Mouse (Mus musculus) intestine, embryonic 16.5 days (tissue): ENCODE data around the gene Camta2. TPM values are rescaled to one million over a fixed set of nuclear protein-coding genes. Genes with fewer than 3 reads are reported as not detected.

Experiments used
- ATAC-seq: fragments of 200-750 bp; cut with Nextera tagmentation; 2 replicates; pipeline ENCODE4 v1.8.0; 2017; ENCODE audit warnings: moderate TSS enrichment, moderate library complexity
- H3K27ac ChIP-seq: fragments of 300-500 bp; sonication (generic); 2 replicates; pipeline ENCODE4 v1.5.1; 2014; ENCODE audit warnings: mild to moderate bottlenecking, low read length
- H3K27me3 ChIP-seq: fragments of 300-500 bp; sonication (generic); replicated peaks from 2 replicates; pipeline ENCODE4 v1.6.1; 2014; ENCODE audit warnings: low read length, control low read depth, mixed read lengths; ENCODE audit not compliant: control insufficient read depth, insufficient read depth
- H3K36me3 ChIP-seq: fragments of 300-500 bp; sonication (generic); 2 replicates; pipeline ENCODE4 v1.6.1; 2014; ENCODE audit warnings: low read length, control low read depth; ENCODE audit not compliant: control insufficient read depth, insufficient read depth
- H3K4me1 ChIP-seq: fragments of 300-500 bp; sonication (generic); 2 replicates; pipeline ENCODE4 v1.6.1; 2014; ENCODE audit warnings: low read length, control low read depth, mixed read lengths; ENCODE audit not compliant: control insufficient read depth, insufficient read depth
- H3K4me2 ChIP-seq: fragments of 300-500 bp; sonication (generic); 2 replicates; pipeline ENCODE4 v1.6.1; 2014; ENCODE audit warnings: low read depth, low read length, control low read depth
- H3K4me3 ChIP-seq: fragments of 300-500 bp; sonication (generic); 2 replicates; pipeline ENCODE4 v1.5.1; 2014; ENCODE audit warnings: mild to moderate bottlenecking, low read length
- H3K9ac ChIP-seq: fragments of 300-500 bp; sonication (generic); 2 replicates; pipeline ENCODE4 v1.6.1; 2014; ENCODE audit warnings: low read depth, low read length
- H3K9me3 ChIP-seq: fragments of 300-500 bp; sonication (generic); 2 replicates; pipeline ENCODE4 v1.6.1; 2016; ENCODE audit warnings: low read length, control low read depth; ENCODE audit not compliant: control insufficient read depth
- WGBS: fragments of 180-500 bp; shearing (Covaris S2); extraction: QIAGEN DNeasy Blood & Tissue Kit; methylation state at CpG from one replicate; pipeline ENCODE4 v1.1.7; 2014; 5-methylcytosine and 5-hydroxymethylcytosine counted together
- polyA plus RNA-seq: library from polyadenylated mRNA; unstranded; fragments of >200 nt; fragmentation: Nextera tagmentation; extraction: Ambion mirVana; gene quantifications from 2 replicates; pipeline ENCODE4 v1.2.1, GENCODE M21; 2015

Gene Camta2
- polyA plus RNA-seq, 1 experiment from 2014 or later: 14.2 TPM

- peak; percentile 21 for ATAC-seq
- Histone ChIP-seq H3K9ac (peak overlapping the region; percentile 86), H3K4me1 (peaks cover 13% of the 10 kb centered on the region), H3K27ac (peak overlapping the region; percentile 98), H3K4me3 (peak overlapping the region; percentile 71), H3K27me3 (no peaks in the 10 kb centered on the region), H3K9me3 (no peaks in the 10 kb centered on the region), H3K36me3 (peaks cover 10% of the 10 kb centered on the region), H3K4me2 (peak overlapping the region; percentile 87)
- WGBS: under 1% methylated on average over 31 of the region's 31 CpGs
These were observed 18.1 kb downstream of the Camta2 start for GRCm38 (mm10) chr11:70669582-70670345.

GRCm38 (mm10) chr11:70668771-70669505 is 19.0 kb downstream of the Camta2 start, which contains the start of gene Spag7:
Gene Spag7 (minus strand): TSS chr11:70669416.
- WGBS: under 1% methylated on average over 44 of the region's 44 CpGs
- Histone ChIP-seq H3K4me2 (peak within 1 kb of the TSS; percentile 87), H3K27me3 (no peaks in the 10 kb centered on the region)

GRCm38 (mm10) chr11:70668335-70668770 is 19.6 kb downstream of the Camta2 start:
- peak overlapping the region; percentile 67 for H3K9ac ChIP-seq
- no peaks in the 10 kb centered on the region for H3K27me3 ChIP-seq
- peak overlapping the region; percentile 77 for H3K4me2 ChIP-seq
- under 1% methylated on average over 15 of the region's 15 CpGs for WGBS
- peaks cover 10% of the 10 kb centered on the region for H3K36me3 ChIP-seq
- no peaks in the 10 kb centered on the region for H3K9me3 ChIP-seq
- peaks cover 13% of the 10 kb centered on the region for H3K4me1 ChIP-seq
- peak; percentile 68 for ATAC-seq
- peak overlapping the region; percentile 84 for H3K27ac ChIP-seq
- H3K4me3 ChIP-seq: peak overlapping the region; percentile 71

More at GRCm38 (mm10) chr11:70668771-70669505, 19.0 kb downstream of the Camta2 start, which contains the start of gene Spag7:
- Histone ChIP-seq H3K36me3 (peaks cover 12% of the 10 kb centered on the region), H3K9ac (peak within 1 kb of the TSS; percentile 86), H3K4me3 (peak within 1 kb of the TSS; percentile 71), H3K9me3 (no peaks in the 10 kb centered on the region), H3K4me1 (peaks cover 13% of the 10 kb centered on the region), H3K27ac (peak within 1 kb of the TSS; percentile 98)
- peak; percentile 97 for ATAC-seq

- H3K4me2 ChIP-seq: peak overlapping the region; percentile 77
- peaks cover 12% of the 10 kb centered on the region for H3K36me3 ChIP-seq
- no peak for ATAC-seq
- H3K4me3 ChIP-seq: peak overlapping the region; percentile 71
- peak overlapping the region; percentile 67 for H3K9ac ChIP-seq
- H3K9me3 ChIP-seq: no peaks in the 10 kb centered on the region
- H3K27ac ChIP-seq: peak overlapping the region; percentile 84
- H3K4me1 ChIP-seq: peaks cover 13% of the 10 kb centered on the region
- H3K27me3 ChIP-seq: no peaks in the 10 kb centered on the region
- 62% methylated on average over 14 of the region's 14 CpGs for WGBS
These were observed 20.4 kb downstream of the Camta2 start for GRCm38 (mm10) chr11:70667271-70668150.

- Histone ChIP-seq H3K36me3 (peaks cover 12% of the 10 kb centered on the region), H3K4me2 (no peak overlapping the region), H3K4me1 (peaks cover 13% of the 10 kb centered on the region), H3K4me3 (no peak overlapping the region), H3K27me3 (no peaks in the 10 kb centered on the region), H3K9ac (no peak overlapping the region), H3K27ac (no peak overlapping the region), H3K9me3 (no peaks in the 10 kb centered on the region)
- ATAC-seq: no peak
- 94% methylated on average over 8 of the region's 8 CpGs for WGBS
These were observed 21.2 kb downstream of the Camta2 start for GRCm38 (mm10) chr11:70666687-70667086.

GRCm38 (mm10) chr11:70664741-70665140 is 23.2 kb downstream of the Camta2 start:
- H3K4me1 ChIP-seq: peaks cover 2% of the 10 kb centered on the region; the same call in 1 of the 2 replicates
- H3K36me3 ChIP-seq: peaks cover 12% of the 10 kb centered on the region
- no peaks in the 10 kb centered on the region for H3K9me3 ChIP-seq
- no peak for ATAC-seq
- no peaks in the 10 kb centered on the region for H3K27me3 ChIP-seq
- H3K4me2 ChIP-seq: no peak overlapping the region
- 92% methylated on average over 9 of the region's 9 CpGs for WGBS
- H3K4me3 ChIP-seq: no peak overlapping the region
- H3K27ac ChIP-seq: no peak overlapping the region
- no peak overlapping the region for H3K9ac ChIP-seq

GRCm38 (mm10) chr11:70663957-70664356 is 23.9 kb downstream of the Camta2 start:
- no peak overlapping the region for H3K4me2 ChIP-seq
- peaks cover 12% of the 10 kb centered on the region for H3K36me3 ChIP-seq
- H3K9ac ChIP-seq: no peak overlapping the region
- H3K4me3 ChIP-seq: no peak overlapping the region
- no peaks in the 10 kb centered on the region for H3K9me3 ChIP-seq
- H3K27ac ChIP-seq: no peak overlapping the region
- ATAC-seq: no peak
- peaks cover 5% of the 10 kb centered on the region for H3K4me1 ChIP-seq
- no peaks in the 10 kb centered on the region for H3K27me3 ChIP-seq
- WGBS: 89% methylated on average over 6 of the region's 6 CpGs

GRCm38 (mm10) chr11:70663101-70663500 is 24.8 kb downstream of the Camta2 start:
- H3K27ac ChIP-seq: no peak overlapping the region
- H3K9me3 ChIP-seq: no peaks in the 10 kb centered on the region
- H3K4me1 ChIP-seq: peaks cover 10% of the 10 kb centered on the region
- WGBS: 93% methylated on average over 8 of the region's 8 CpGs
- H3K36me3 ChIP-seq: peaks cover 12% of the 10 kb centered on the region
- no peak for ATAC-seq
- no peak overlapping the region for H3K4me2 ChIP-seq
- H3K9ac ChIP-seq: no peak overlapping the region
- no peak overlapping the region for H3K4me3 ChIP-seq
- no peaks in the 10 kb centered on the region for H3K27me3 ChIP-seq
